Mouse (Mus musculus): ENCODE measurements around the gene Arhgdia. TPM values are rescaled to one million over a fixed set of nuclear protein-coding genes. Genes with fewer than 3 reads are reported as not detected.

Arhgdia gene
- polyA plus RNA-seq, 1 experiment from 2014 or later, result 360 TPM

DNA sequence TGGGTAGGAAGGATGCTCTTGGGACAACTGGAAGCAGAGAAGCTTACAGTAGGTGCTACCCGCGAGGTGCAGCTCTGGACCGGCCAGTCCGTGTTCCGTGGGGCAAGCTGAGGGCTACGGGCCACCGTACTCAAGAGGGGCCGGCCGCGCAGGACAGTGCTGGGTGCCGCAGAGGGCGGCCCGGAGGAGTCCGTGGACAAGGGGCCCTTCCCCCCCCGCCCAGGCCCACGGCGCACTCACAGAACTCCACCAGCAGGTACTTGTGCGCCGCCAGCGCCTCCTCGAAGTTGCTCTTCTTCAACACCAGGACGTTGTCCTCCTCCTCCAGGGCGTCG lies 9.0 kb downstream of the Arhgdia start:
- H3K9ac ChIP-seq (ENCODE audit: low read length), result peak overlapping the region; percentile 94
- peak; percentile 39 for ATAC-seq (ENCODE audit: insufficient number of reproducible peaks, insufficient read depth, low FRiP score, low read depth)
- H3K27me3 ChIP-seq (ENCODE audit: control insufficient read depth, insufficient read depth, low read length), result no peaks in the 10 kb centered on the region
- under 1% methylated on average over 24 of the region's 24 CpGs for WGBS
- H3K4me1 ChIP-seq (ENCODE audit: control insufficient read depth in 2 of 2, insufficient read depth in 2 of 2, low read length in 2 of 2), result peaks cover 9 to 24% of the 10 kb centered on the region in 2 experiments
- peak overlapping the region; percentile 76 to 99 for H3K27ac ChIP-seq (replicated peaks in 1 of 2; ENCODE audit: control insufficient read depth in 1 of 2, insufficient read depth in 1 of 2, low read depth in 2 of 2, low read length in 2 of 2)
- peak overlapping the region; percentile 87 for H3K4me3 ChIP-seq (ENCODE audit: control insufficient read depth in 1 of 2, insufficient read depth in 1 of 2, low read depth in 1 of 2, low read length in 2 of 2)
- H3K4me2 ChIP-seq (ENCODE audit: low read length), result peak overlapping the region; percentile 91
- no peaks in the 10 kb centered on the region for H3K9me3 ChIP-seq (ENCODE audit: control insufficient read depth, low read length)
- H3K36me3 ChIP-seq (ENCODE audit: control insufficient read depth, insufficient read depth, low read length), result peaks cover 49% of the 10 kb centered on the region

DNA sequence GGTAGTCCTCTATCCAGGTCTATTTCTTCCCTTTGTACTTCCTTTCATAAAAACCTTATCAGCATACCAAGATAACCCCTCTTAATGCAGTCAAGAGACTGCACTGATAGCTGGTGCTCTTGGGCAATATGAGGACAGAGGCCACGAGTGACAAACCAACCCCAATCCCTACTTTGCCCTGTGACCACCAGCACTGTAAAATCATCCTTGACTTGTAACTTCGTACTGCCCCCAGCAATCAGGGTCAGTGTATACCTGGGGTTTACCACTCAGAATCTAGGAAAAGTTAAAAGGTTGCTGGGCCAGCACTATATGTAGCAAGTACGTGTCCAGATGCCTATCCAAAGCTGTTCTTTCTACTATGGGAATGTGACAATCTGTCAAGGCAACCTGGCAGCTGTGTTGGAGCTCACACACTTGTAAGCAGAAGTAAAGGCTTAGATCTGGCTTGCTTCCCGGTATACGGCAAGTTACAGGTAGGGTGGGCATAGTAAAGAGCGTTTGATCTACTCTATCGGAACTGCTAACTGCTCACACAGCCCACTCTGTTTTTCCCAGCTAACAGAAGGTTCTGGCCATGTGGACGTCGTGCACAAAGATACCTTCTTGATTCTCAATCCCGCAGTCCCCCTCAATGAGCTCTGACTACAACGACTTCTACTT lies 9.5 kb downstream of the Arhgdia start:
- peaks cover 49% of the 10 kb centered on the region for H3K36me3 ChIP-seq (ENCODE audit: control insufficient read depth, insufficient read depth, low read length)
- peak overlapping the region; percentile 87 for H3K4me3 ChIP-seq (ENCODE audit: control insufficient read depth in 1 of 2, insufficient read depth in 1 of 2, low read depth in 1 of 2, low read length in 2 of 2)
- no peaks in the 10 kb centered on the region for H3K9me3 ChIP-seq (ENCODE audit: control insufficient read depth, low read length)
- WGBS, result 5% methylated on average over 11 of the region's 11 CpGs
- peaks cover 9 to 24% of the 10 kb centered on the region in 2 experiments for H3K4me1 ChIP-seq (ENCODE audit: control insufficient read depth in 2 of 2, insufficient read depth in 2 of 2, low read length in 2 of 2)
- no peaks in the 10 kb centered on the region for H3K27me3 ChIP-seq (ENCODE audit: control insufficient read depth, insufficient read depth, low read length)
- peak overlapping the region; percentile 76 to 99; a peak in 3 of 4 replicates for H3K27ac ChIP-seq (replicated peaks in 1 of 2; ENCODE audit: control insufficient read depth in 1 of 2, insufficient read depth in 1 of 2, low read depth in 2 of 2, low read length in 2 of 2)
- H3K9ac ChIP-seq (ENCODE audit: low read length), result peak overlapping the region; percentile 94
- no peak for ATAC-seq (ENCODE audit: insufficient number of reproducible peaks, insufficient read depth, low FRiP score, low read depth)
- H3K4me2 ChIP-seq (ENCODE audit: low read length), result peak overlapping the region; percentile 91

DNA sequence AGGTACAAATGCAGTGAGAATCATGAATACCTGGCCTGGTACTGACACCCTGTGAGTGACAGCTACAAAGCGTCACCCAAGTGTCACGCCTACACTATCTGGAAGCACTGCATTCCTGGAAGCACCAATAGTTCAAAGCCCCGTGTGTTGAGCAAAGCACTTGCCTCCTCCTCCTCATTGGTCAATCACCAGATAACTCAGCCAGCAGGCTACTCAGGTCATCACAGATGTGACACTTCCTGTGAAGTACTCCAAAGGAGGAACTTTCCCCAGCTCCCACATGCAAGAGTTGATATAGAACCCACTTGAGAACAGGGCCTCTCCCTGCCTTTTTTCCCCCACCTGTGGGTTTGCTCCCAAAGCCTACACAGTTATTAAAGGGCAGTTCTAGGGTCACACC lies 10.3 kb downstream of the Arhgdia start:
- H3K27me3 ChIP-seq (ENCODE audit: control insufficient read depth, insufficient read depth, low read length), result no peaks in the 10 kb centered on the region
- 41% methylated on average over 3 of the region's 3 CpGs for WGBS
- no peaks in the 10 kb centered on the region for H3K9me3 ChIP-seq (ENCODE audit: control insufficient read depth, low read length)
- H3K4me1 ChIP-seq (ENCODE audit: control insufficient read depth in 2 of 2, insufficient read depth in 2 of 2, low read length in 2 of 2), result peaks cover 9 to 24% of the 10 kb centered on the region in 2 experiments
- no peak for ATAC-seq (ENCODE audit: insufficient number of reproducible peaks, insufficient read depth, low FRiP score, low read depth)
- peak overlapping the region; percentile 87; a peak in 2 of 4 replicates for H3K4me3 ChIP-seq (ENCODE audit: control insufficient read depth in 1 of 2, insufficient read depth in 1 of 2, low read depth in 1 of 2, low read length in 2 of 2)
- peaks cover 56% of the 10 kb centered on the region for H3K36me3 ChIP-seq (ENCODE audit: control insufficient read depth, insufficient read depth, low read length)
- H3K9ac ChIP-seq (ENCODE audit: low read length), result peak overlapping the region; percentile 94
- H3K4me2 ChIP-seq (ENCODE audit: low read length), result peak overlapping the region; percentile 91
- no peak overlapping the region for H3K27ac ChIP-seq (replicated peaks in 1 of 2; ENCODE audit: control insufficient read depth in 1 of 2, insufficient read depth in 1 of 2, low read depth in 2 of 2, low read length in 2 of 2)

DNA sequence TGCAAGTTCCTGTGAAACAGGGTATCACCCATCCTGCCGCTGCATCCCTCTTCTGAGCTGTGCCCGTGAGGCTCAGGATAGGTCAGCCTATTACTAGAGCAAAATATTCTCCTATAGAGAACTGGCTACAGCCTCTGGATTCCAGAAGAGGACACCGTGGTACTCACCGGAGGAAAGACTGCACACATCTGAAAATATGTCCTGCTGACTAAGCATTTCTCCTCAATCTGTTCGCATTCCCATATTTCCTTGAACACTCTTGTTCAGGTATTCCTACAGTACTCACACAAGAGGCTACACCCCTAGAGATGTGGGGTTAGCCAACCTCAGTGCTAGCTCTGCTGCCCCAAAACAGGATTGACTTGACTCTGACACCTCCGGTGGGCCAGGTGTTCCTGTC lies 13.1 kb downstream of the Arhgdia start:
- no peak overlapping the region for H3K4me2 ChIP-seq (ENCODE audit: low read length)
- no peaks in the 10 kb centered on the region for H3K9me3 ChIP-seq (ENCODE audit: control insufficient read depth, low read length)
- H3K9ac ChIP-seq (ENCODE audit: low read length), result no peak overlapping the region
- 89% methylated on average over 6 of the region's 6 CpGs for WGBS
- H3K4me1 ChIP-seq (ENCODE audit: control insufficient read depth in 2 of 2, insufficient read depth in 2 of 2, low read length in 2 of 2), result peaks cover 6 to 12% of the 10 kb centered on the region in 2 experiments
- no peak for ATAC-seq (ENCODE audit: insufficient number of reproducible peaks, insufficient read depth, low FRiP score, low read depth)
- no peak overlapping the region for H3K27ac ChIP-seq (replicated peaks in 1 of 2; ENCODE audit: control insufficient read depth in 1 of 2, insufficient read depth in 1 of 2, low read depth in 2 of 2, low read length in 2 of 2)
- peaks cover 84% of the 10 kb centered on the region for H3K36me3 ChIP-seq (ENCODE audit: control insufficient read depth, insufficient read depth, low read length)
- no peaks in the 10 kb centered on the region for H3K27me3 ChIP-seq (ENCODE audit: control insufficient read depth, insufficient read depth, low read length)
- no peak overlapping the region for H3K4me3 ChIP-seq (ENCODE audit: control insufficient read depth in 1 of 2, insufficient read depth in 1 of 2, low read depth in 1 of 2, low read length in 2 of 2)

DNA sequence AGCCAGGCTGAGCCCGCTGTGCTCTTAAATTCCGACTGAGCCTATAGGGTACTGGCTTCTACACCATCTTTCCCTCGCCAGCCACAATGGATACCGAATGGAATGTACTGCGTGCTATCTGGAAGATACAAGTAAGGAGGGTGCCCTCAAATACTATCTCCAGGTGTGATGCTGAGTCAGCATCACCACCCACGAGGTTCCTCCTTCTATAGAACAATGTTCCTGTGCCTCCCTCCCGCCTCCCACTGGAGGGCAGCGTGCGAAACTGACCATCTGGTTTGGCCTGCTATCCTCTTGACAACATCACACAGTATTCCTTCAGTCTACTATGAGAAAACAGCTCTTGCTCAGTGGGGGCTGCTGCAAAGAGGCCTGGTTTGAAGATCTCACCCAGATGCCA lies 16.3 kb downstream of the Arhgdia start:
- no peak overlapping the region for H3K9ac ChIP-seq (ENCODE audit: low read length)
- peaks cover 99% of the 10 kb centered on the region for H3K36me3 ChIP-seq (ENCODE audit: control insufficient read depth, insufficient read depth, low read length)
- no peak overlapping the region for H3K4me2 ChIP-seq (ENCODE audit: low read length)
- H3K9me3 ChIP-seq (ENCODE audit: control insufficient read depth, low read length), result no peaks in the 10 kb centered on the region
- H3K4me3 ChIP-seq (ENCODE audit: control insufficient read depth in 1 of 2, insufficient read depth in 1 of 2, low read depth in 1 of 2, low read length in 2 of 2), result no peak overlapping the region
- H3K4me1 ChIP-seq (ENCODE audit: control insufficient read depth in 2 of 2, insufficient read depth in 2 of 2, low read length in 2 of 2), result no peaks in the 10 kb centered on the region
- H3K27ac ChIP-seq (replicated peaks in 1 of 2; ENCODE audit: control insufficient read depth in 1 of 2, insufficient read depth in 1 of 2, low read depth in 2 of 2, low read length in 2 of 2), result no peak overlapping the region
- 84% methylated on average over 9 of the region's 9 CpGs for WGBS
- H3K27me3 ChIP-seq (ENCODE audit: control insufficient read depth, insufficient read depth, low read length), result no peaks in the 10 kb centered on the region
- ATAC-seq (ENCODE audit: insufficient number of reproducible peaks, insufficient read depth, low FRiP score, low read depth), result no peak

GRCm38 (mm10) chr11:120562949-120563348 lies 18.5 kb downstream of the Arhgdia start:
- H3K27me3 ChIP-seq (ENCODE audit: control insufficient read depth, insufficient read depth, low read length), result no peaks in the 10 kb centered on the region
- WGBS, result 95% methylated on average over 13 of the region's 13 CpGs
- H3K9ac ChIP-seq (ENCODE audit: low read length), result no peak overlapping the region
- no peak for ATAC-seq (ENCODE audit: insufficient number of reproducible peaks, insufficient read depth, low FRiP score, low read depth)
- H3K27ac ChIP-seq (replicated peaks in 1 of 2; ENCODE audit: control insufficient read depth in 1 of 2, insufficient read depth in 1 of 2, low read depth in 2 of 2, low read length in 2 of 2), result no peak overlapping the region
- no peak overlapping the region for H3K4me2 ChIP-seq (ENCODE audit: low read length)
- peaks cover 92% of the 10 kb centered on the region for H3K36me3 ChIP-seq (ENCODE audit: control insufficient read depth, insufficient read depth, low read length)
- no peaks in the 10 kb centered on the region for H3K4me1 ChIP-seq (ENCODE audit: control insufficient read depth in 2 of 2, insufficient read depth in 2 of 2, low read length in 2 of 2)
- H3K4me3 ChIP-seq (ENCODE audit: control insufficient read depth in 1 of 2, insufficient read depth in 1 of 2, low read depth in 1 of 2, low read length in 2 of 2), result no peak overlapping the region
- no peaks in the 10 kb centered on the region for H3K9me3 ChIP-seq (ENCODE audit: control insufficient read depth, low read length)

GRCm38 (mm10) chr11:120560952-120561728 lies 20.3 kb downstream of the Arhgdia start:
- no peaks in the 10 kb centered on the region for H3K4me1 ChIP-seq (ENCODE audit: control insufficient read depth in 2 of 2, insufficient read depth in 2 of 2, low read length in 2 of 2)
- WGBS, result 91% methylated on average over 13 of the region's 13 CpGs
- no peak for ATAC-seq (ENCODE audit: insufficient number of reproducible peaks, insufficient read depth, low FRiP score, low read depth)

More at GRCm38 (mm10) chr11:120560952-120561728, 20.3 kb downstream of the Arhgdia start:
- Histone ChIP-seq H3K9ac (ENCODE audit: low read length) (no peak overlapping the region), H3K4me3 (ENCODE audit: control insufficient read depth in 1 of 2, insufficient read depth in 1 of 2, low read depth in 1 of 2, low read length in 2 of 2) (no peak overlapping the region), H3K27me3 (ENCODE audit: control insufficient read depth, insufficient read depth, low read length) (no peaks in the 10 kb centered on the region), H3K9me3 (ENCODE audit: control insufficient read depth, low read length) (0 out of 2 replicates have a peak, but pooled peaks cover 5% of the 10 kb centered on the region), H3K27ac (replicated peaks in 1 of 2; ENCODE audit: control insufficient read depth in 1 of 2, insufficient read depth in 1 of 2, low read depth in 2 of 2, low read length in 2 of 2) (no peak overlapping the region), H3K4me2 (ENCODE audit: low read length) (no peak overlapping the region), H3K36me3 (ENCODE audit: control insufficient read depth, insufficient read depth, low read length) (peaks cover 74% of the 10 kb centered on the region)

All from heart, embryonic 14.5 days (tissue).